Comparison of ENCODE assay signal across 9 mouse cellular contexts in the genomic region with DNA sequence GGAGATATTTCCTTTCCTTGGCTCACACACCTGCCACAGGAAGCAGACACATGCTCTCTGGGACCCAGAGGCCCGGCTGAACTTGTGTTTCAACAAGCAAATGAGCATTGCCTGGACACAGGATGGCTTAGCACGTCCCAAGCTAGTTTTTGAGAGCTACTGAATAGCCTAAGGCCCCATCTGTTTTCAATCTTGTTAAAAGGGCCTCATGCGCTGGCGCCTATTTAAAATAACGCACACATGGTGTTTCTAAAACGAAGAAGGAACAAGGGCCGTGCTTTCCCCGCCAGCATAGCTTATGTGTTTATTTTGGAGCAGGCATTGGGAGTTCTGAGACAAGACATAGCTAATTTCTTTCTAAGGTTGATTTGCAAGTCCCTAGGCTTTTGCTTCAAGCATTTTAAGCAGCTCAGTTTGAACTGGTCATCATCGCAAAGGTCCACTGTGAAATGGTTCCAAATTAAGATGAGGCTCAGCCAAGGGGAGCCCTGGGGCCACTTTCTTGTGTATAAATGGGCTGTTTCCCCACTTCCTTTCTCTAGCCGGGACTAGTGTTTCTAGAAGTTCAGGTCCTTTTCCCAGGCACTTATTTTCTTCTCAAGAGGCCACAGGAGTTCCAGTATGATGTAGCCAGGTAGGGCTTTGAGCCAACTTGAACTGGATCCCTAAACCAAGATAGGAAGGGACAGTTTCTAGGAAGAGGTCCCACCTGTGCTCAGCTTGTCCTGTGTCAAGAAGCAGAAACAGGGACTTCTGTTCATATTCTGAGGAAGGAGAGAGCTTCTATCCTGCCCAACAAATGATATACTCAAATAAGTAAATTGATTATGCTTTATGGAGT.
A peak's percentile ranks its signal among the peaks of the same experiment; 100 is the strongest.
DNase-seq lines count a peak whose midpoint lies in the region; ATAC-seq lines count a peak whose summit lies in the region.
"Had no signal": no experiment of that assay in that cellular context is flagged by ENCODE, and none has a peak within 500 bp of the region (broad histone marks: within the 10 kb centered on the region; RNA-seq: fewer than 3 reads in every experiment).

No protein-coding gene starts in this region.

- no peaks in the 10 kb centered on the region for H3K9me3 ChIP-seq in limb, embryonic 15.5 days
- H3K9me3 ChIP-seq: liver, embryonic 15.5 days had no signal

- WGBS in limb, embryonic 15.5 days, result 15% methylated on average over 10 of the region's 10 CpGs

- ATAC-seq in limb, embryonic 15.5 days (ENCODE audit: insufficient number of reproducible peaks, low FRiP score, low TSS enrichment, low read depth), result peak; percentile 89
- no peak for ATAC-seq in erythroid progenitor cell, adult 5-6 weeks (replicated peaks; ENCODE audit: low FRiP score, poor library complexity, severe bottlenecking)

- DNase-seq in adrenal gland, adult (ENCODE audit: inconsistent age in 2 of 2, low spot score in 1 of 2), result peak; percentile 10 to 29
- no peak for DNase-seq in adrenal gland, postnatal 36 days
- peak; percentile 76 for DNase-seq in embryo, embryonic 10 days (ENCODE audit: low spot score)
- DNase-seq in gastrocnemius, postnatal 25 days, result peak; percentile 45
- DNase-seq in kidney, adult 11 months, result peak; percentile 53
- no peak for DNase-seq in cerebellum, adult 11-12 months

- H3K4me1 ChIP-seq in limb, embryonic 15.5 days, result peaks cover 34% of the 10 kb centered on the region
- H3K4me1 ChIP-seq: liver, embryonic 15.5 days had no signal

- peak overlapping the region; percentile 81 for H3K27ac ChIP-seq in limb, embryonic 15.5 days
- H3K27ac ChIP-seq: liver, embryonic 15.5 days had no signal

- no peak overlapping the region for H3K4me3 ChIP-seq in limb, embryonic 15.5 days
- H3K4me3 ChIP-seq: liver, embryonic 15.5 days had no signal

- 0 out of 2 replicates have a peak, but pooled peaks cover 3% of the 10 kb centered on the region for H3K27me3 ChIP-seq in limb, embryonic 15.5 days
- H3K27me3 ChIP-seq: liver, embryonic 15.5 days had no signal

- H3K9ac ChIP-seq in limb, embryonic 15.5 days, result no peak overlapping the region
- H3K9ac ChIP-seq: liver, embryonic 15.5 days had no signal

- no peaks in the 10 kb centered on the region for H3K36me3 ChIP-seq in limb, embryonic 15.5 days
- H3K36me3 ChIP-seq: liver, embryonic 15.5 days had no signal

- 0 out of 2 replicates have a peak overlapping the region, but pooled peaks have one; percentile 8 for H3K4me2 ChIP-seq in limb, embryonic 15.5 days
- H3K4me2 ChIP-seq: liver, embryonic 15.5 days had no signal

Comparison
In these comparisons a context has a peak if more than half of its experiments do, and no peak if none do; other contexts are left out.
1. DNase-seq: peak in adrenal gland, adult (2 of 2), embryo, embryonic 10 days (single experiment), gastrocnemius, postnatal 25 days (single experiment) and kidney, adult 11 months (single experiment); none in adrenal gland, postnatal 36 days (0 of 2) and cerebellum, adult 11-12 months (single experiment).